Mouse (Mus musculus) lung, postnatal 10 days (tissue): ENCODE measurements around the gene Susd6.

Experiments used
- DNase-seq: peaks from one replicate; pipeline ENCODE4 v3.0.0; 2021

The Susd6 gene

DNA sequence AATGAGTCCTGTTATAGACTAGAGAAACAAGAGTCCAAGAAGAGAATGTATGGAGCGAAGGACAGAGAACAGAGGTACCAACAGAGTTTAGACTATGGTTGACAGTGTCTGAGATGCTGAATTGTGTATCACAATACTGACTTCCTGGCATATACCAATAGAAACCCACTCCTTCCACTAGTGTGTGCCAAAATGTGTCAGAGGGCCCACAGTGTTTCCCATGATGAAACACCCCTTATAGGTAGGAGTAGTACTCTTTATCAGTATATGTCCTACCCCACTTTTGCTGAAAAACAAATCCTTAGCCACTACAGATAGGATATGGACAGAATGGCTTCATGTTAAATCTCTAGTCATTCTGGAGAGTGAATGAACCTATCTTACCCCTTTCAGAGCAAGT, 52.3 kb downstream of the Susd6 start:
- no peak for DNase-seq

DNA sequence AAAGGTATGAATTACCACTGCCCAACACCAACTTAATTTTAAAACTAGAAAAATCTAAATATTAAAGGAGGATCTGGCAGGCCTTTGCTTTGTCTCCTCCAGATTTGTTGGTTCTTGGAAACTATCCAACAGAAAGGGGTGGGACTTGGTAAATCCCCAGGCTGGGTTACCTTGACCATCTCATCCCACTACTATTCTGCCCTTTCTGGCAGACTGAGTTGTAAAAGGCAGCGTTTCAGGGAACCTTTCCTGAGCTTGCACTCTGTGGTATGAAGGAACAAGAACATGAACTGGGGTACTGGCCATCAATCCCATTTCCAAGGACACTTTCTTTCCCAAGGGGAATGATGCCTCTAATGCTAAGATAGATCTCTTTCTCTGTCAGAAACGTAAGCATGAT, 52.9 kb downstream of the Susd6 start:
- DNase-seq: no peak

DNA sequence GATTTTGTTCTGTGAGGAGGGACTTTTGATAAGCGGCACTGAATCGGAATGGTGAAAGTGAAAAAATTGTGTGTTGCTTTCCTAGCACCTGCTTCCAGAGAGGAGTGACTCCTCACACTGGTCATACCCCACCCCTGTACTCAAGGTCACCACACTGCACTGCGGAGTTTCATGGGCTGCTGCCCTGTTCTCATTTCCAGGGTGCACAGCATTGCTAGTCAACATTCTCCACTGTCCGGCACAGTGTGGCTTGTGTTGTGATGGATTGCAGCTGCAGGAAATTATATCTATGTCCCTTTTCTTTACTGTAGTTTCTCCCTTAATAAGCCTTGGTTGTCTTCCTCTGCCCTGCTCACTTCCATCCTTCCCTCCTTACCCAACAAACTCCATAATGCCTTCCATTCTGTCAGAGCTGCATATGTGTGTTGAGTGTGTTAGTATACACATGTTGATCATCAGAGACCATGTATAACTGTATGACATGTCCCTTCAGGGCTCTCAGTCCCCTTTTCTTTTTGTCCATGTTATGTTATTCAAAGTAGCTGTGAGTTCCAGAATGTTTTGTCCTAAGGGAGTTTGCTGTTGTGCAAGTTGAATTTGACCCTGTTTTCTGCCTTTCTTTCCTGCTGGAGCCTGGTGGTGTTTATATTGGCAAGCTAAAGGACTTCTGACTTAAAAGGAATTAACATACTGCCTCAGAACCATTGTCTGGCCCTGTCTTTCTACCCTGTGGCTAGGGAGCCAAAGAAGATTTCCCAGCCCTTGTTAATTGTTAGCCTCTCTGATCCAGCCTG, 53.5 kb downstream of the Susd6 start:
- peak; percentile 63 for DNase-seq

- DNase-seq: no peak
Observed at GRCm38 (mm10) chr12:80845901-80846300, 55.6 kb downstream of the Susd6 start.

DNA sequence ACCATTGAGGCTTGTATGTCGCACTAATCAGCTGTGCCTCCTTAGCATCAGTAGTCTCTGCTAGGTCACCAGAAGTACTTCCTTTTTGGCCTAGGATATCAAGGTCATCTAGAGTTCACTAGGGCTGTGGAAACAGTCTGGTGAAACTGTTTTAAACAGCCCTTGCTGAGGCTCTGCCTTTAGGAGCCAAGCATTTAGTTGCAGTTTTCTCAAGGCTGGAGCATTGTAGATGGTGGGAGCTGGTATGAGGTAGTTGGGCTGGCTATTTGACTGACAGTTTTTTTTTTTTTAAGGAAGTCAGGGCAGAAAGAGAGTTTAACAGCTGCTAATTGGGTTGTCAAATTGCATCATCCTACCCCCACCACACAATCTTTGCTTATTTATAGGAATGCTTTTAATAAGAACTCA, 56.6 kb downstream of the Susd6 start:
- DNase-seq: peak; percentile 37

DNA sequence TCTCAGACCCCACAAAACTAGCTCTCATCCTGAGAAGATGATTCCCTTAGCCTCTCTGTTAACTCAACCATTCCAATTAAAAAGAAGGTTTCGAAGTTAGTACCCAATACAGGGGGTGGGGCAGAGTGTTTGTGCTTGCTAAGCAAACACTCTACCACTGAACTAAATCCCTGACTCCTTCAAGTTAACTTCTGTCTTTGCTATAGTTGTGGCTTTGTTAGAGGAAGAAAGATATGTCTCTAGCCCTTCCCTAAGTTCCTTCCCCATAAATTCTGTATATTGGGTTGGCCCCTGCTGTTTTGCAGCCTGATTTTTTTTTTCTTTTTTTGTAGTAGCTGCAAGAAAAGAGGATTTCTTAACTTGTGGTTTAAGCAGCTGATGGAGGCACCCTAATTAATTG, 61.7 kb downstream of the Susd6 start:
- DNase-seq: no peak

DNA sequence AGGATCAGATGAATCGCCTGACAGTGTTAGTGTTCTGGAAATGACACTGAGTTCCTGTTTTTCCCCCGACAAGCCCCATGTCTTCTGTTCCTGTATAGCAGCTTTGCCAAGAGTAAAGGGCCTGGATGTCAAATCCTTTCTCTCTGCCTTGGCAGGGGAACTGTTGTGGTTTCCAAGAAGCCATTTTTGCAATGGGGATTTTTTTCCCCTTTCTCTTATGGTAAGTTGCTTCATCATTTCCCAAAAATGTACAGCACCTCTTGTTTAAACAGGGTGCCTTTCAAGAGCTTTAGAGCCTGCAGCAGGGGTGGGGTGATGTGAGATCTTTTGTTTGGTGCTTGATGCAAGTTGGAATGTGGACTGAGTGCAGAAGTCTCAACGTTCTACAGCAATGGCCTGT, 63.4 kb downstream of the Susd6 start:
- DNase-seq: peak; percentile 66

DNA sequence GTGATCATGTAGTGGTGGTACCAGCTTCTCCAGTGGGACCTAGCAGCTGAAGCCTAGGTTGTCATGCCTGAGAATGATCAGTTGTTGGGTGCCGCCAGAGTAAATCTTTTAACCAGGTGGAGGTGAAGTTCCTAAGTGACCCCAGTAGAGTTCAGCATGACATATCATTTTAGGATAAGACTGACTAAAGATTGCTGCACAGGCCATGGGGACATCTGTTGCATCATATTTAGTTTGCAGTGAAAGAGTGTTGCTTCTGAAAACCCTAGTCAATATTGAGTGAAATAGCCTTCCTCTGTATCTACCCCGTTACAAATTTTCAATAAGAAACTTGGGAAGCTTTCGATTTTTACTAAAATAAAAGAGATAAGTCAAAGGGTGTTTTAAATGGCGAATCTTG, 64.4 kb downstream of the Susd6 start:
- no peak for DNase-seq

DNA sequence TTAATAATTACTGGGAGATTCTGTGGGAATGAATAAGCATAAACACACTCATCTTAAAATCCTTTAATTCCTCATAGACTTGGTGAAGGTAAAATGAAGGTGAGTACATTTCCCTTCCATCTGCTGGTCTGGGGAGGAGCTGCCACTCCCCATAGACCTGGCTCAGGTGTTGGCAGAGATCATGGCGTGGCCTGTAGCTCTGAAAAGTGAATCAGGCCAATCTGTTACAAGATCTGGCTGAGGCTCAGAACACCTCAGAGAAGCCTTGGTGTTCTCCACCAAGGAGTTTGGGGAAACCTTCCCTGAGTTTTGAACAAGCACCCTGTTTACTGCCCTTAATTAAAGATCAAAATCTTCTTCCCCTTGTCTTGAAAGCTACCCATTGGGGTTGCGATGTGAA, 64.8 kb downstream of the Susd6 start:
- no peak for DNase-seq

- no peak for DNase-seq
Observed at GRCm38 (mm10) chr12:80855581-80855980, 65.3 kb downstream of the Susd6 start.

- no peak for DNase-seq
Observed at GRCm38 (mm10) chr12:80857636-80858293, 67.5 kb downstream of the Susd6 start.

GRCm38 (mm10) chr12:80858307-80858706, 68.0 kb downstream of the Susd6 start:
- DNase-seq: no peak

GRCm38 (mm10) chr12:80861916-80862315, 71.6 kb downstream of the Susd6 start:
- DNase-seq: no peak

GRCm38 (mm10) chr12:80863370-80863769, 73.1 kb downstream of the Susd6 start:
- DNase-seq: peak; percentile 49

- no peak for DNase-seq
Observed at GRCm38 (mm10) chr12:80865175-80865574, 74.9 kb downstream of the Susd6 start.

GRCm38 (mm10) chr12:80866023-80866422, 75.7 kb downstream of the Susd6 start:
- DNase-seq: no peak

GRCm38 (mm10) chr12:80867083-80867482, 76.8 kb downstream of the Susd6 start:
- peak; percentile 53 for DNase-seq

GRCm38 (mm10) chr12:80868401-80868800, 78.1 kb downstream of the Susd6 start:
- DNase-seq: no peak

- peak; percentile 34 for DNase-seq
Observed at GRCm38 (mm10) chr12:80877215-80878092, 87.1 kb downstream of the Susd6 start.

DNA sequence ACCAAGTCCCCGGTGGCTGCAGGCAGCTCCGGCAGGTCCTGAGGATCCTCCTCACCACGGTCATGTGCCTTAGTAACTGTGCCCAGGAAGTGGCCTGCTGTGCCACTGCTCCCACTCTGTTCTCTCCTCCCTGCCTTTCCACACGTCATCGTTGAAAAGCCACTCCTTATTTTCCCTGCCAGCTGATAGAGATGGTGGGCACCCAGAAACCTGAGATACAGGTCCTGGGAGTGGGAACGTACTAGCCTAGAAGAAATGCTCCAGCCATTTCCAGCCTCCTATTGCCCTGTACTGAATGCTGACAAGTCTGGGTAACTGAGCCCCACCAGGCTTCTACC, 87.8 kb downstream of the Susd6 start:
- DNase-seq: no peak

DNA sequence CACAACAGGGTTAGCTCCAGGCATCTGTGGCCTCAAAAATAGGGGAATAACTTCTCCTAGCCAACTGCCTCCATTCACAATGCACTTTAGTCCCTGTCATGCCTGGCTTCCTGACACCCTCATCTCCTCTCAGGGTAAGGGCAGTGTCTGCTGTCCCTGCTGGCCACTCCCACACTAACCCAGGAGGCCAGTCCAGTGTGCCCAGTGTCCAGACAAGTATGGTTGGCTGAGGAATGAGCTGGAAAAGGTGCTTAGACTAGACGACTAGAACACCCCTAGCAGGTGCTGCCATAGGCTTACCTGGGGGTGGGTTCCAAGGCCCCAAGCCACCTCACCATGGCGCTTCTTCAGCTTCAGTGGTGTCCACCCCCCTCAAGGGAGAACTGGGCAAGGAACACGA, 88.3 kb downstream of the Susd6 start:
- DNase-seq: no peak

- DNase-seq: no peak
Observed at GRCm38 (mm10) chr12:80879267-80879666, 89.0 kb downstream of the Susd6 start.

- DNase-seq: no peak
Observed at GRCm38 (mm10) chr12:80881121-80881520, 90.8 kb downstream of the Susd6 start.

GRCm38 (mm10) chr12:80883278-80883677, 93.0 kb downstream of the Susd6 start:
- DNase-seq: no peak
